Mouse (Mus musculus) fibroblast of lung, adult 2 months (primary cell): ENCODE measurements around the gene Abcc4.

Experiments
- DNase-seq: peaks from one replicate; pipeline ENCODE4 v3.0.0-alpha.2; 2011; ENCODE audit warnings: low read depth

Abcc4 gene

DNA sequence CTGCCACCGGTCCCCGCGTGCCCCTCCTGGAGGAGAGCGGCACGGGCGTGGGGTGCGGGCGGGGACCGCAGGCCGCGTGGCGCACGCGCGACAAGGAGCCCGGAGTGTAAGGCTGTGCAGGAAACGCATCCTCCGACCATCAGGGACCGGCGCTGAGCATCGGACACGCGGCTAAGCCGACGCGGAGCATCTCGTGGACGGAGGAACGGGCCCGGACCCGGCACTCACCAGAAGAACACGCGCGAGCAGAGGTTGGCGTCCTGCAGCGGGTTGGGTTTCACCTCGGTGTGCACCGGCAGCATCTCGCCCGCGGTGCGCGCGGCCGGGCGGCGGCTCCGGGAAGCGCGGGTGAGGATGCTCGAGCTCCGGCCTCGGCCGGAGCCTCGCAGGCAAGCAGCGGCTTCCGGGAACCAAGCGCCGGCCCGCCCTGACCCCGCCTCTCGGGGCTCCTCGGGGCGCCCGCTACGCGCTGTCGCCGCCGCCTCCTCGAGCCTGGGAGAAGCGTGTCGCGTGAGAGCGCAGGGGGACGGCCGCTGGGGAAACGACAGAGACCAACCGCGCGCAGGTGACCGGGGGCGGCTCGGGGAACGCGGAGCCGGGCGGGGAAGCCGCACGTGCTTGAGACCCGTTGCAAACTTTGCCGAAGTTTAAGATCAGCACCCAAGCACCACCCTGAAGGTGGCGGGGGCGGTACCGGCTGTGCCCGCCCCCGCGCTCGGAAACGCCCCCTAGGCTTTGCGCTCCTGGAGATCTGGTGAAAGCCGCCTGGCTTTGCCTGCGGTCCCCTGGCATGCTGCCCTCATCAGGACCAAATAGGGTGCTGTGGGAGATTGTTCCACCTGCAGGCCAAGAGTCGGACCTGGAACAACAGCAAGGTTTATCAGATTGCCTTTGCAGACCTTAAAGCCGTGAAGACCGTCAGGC is at the start of gene Abcc4:
Gene Abcc4, minus strand, starts transcription at position 412 of the 924 bp plus-strand sequence.
- DNase-seq, result no peak

DNA sequence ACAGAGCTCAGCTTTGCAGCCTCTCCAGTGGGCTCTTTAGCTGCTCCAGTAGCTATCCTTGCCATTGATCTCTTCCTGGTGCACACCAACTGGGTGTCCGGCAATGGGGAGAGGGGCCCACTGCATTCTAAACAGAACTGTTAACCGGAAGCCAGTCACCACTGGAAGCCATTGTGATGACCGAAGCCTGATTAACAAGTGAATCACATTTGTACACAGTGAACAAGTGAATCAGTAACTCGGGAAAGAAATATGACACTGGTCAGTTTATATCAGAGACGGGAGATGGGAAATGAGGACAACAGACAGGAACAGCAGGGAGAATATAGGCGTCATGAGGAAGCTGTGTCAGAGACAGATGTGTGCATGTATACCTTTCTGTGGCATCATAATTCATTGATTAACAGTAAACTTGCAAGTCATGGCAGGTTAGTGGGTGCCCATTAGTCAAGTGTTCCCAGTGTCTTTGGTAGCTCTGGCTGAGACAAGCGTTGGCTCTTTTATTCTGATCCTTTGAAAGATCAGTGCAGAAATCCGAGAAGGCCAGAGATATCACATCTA is 45.3 kb upstream of the Abcc4 start:
- no peak for DNase-seq

DNA sequence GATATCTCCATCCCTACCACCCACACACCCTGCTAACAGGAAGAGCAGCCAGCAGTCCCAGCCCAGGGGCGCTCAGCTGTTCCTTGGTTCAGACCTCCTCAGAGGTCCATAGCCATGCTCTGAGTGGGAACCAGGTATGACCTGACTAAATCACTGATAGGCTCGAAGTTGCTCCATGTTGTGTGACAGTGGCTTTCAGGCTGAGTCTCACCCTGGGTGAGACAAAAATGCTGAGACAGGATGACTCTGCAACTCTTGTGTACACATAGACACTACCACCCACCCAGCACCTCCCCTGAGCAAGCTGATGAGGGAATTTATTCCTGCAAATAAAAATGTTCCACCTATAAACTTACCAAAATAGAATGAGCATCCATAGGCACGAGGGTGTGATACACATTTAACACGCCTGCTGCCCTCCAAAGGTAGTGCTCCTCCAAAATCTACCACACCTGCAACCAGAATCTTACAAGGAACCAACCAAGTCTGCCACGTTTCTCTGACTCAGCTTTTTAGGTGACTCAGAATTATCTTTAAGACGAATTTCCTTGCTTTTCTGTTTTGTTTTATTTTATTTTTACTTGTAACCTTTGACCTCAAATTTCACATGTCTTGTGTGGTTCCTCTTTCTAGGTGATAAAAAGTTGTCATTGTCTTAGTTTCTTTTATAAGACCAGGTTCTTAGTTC is 44.6 kb upstream of the Abcc4 start:
- no peak for DNase-seq

DNA sequence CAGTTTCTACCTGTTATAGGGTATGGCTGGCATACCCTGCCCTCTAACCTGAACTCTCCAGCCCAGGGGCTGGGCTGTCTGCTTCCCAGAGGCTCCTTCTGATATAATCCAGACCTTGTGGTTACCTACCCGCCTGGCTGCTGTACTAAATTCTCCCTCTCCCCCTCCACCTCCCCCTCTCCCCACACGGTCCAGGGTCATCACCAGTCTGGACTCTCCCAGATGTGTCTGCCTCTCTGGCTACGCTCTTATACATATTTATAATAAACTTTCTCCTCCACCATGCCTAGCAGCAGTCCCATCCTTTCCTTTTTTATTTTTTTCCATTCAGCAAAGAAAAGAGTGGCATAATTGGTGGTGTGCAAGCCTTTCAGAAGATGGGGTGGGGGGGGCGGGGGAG is 43.7 kb upstream of the Abcc4 start:
- no peak for DNase-seq

DNA sequence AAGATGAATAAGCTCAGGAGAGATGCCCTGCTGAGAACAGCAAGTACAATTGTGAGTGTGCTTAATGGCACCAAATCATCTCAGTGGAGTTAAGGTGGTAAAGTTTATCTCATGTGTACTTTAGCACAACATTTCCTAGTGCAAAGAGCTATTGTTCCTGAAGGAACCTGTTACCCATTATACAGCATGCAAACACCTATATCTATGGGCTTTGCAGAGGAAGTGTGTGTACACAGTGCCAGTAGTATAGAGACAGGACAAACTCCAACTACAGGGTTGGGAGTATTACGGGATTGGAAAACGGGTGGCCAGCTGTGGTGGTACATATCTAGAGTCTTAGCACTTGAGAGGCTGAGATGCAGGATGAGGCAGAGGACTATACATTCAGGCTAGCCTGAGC is 43.0 kb upstream of the Abcc4 start:
- DNase-seq, result no peak

DNA sequence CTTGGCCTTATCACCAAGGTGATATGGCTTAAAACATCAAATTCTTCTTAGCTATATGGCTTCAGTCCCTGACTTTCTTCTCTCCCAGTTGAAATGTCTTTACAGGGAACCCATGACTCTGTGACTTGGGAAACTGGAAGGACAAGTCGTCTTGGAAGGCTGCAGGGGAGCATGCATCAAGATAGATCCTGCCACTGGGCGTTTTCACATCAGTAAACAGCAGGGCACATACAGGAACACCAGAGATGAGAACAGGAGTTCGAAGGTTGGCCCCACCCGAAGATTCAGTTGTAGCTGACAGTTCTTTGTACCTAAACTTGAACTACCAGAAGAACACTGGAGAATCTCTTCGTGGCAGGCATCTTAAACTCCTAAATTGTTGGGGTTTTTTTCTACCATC is 36.8 kb upstream of the Abcc4 start:
- DNase-seq, result no peak

DNA sequence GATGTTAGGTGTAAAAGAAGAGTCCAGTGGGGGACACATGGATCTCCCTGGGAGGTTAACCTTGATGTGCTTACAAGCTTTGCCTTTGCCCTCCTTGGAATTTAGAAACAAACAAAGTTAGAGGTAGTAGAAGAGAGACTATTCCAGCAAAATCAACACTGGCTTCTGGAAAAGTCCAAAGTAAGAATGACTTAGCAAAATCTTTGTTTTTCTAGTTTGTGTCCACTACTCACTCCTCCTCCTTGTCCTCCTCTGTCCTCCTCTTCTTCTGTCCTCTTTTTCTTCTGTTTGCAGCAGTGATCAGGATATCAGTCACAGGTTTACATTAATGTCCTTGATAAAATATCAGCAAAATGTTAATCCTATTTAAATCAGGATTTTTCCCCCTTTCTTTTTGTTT is 35.8 kb upstream of the Abcc4 start:
- DNase-seq, result no peak

DNA sequence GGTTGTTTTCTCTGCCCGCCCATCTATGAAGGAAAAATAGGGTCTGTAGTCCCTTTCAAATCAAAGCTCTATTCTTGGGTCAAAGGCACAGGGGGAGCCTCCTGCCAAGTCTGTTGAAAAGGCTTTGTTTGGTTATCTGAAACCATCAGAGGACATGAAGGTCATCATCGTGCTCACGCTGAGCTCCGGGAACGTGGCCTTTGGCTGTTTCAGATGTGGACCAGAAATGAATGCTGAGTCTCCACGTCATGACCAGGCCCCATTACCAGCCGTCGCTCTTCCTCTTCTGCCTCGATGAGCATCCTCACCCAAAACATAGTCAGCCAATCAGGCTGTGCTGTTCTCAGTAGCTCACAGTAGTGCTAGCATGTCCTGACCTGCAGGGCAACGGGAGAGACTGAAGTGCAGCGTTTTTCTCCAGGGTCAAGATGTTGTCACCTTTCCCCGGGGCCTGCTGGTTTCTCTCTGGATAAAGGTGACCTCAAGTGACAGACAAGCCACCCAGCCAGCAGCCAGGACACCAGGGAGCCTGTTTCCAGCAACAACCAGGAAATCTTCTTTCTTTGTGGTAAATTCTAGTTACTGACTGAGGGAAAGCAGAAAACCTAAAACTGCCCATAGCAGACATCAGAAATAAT is 31.4 kb upstream of the Abcc4 start:
- no peak for DNase-seq

DNA sequence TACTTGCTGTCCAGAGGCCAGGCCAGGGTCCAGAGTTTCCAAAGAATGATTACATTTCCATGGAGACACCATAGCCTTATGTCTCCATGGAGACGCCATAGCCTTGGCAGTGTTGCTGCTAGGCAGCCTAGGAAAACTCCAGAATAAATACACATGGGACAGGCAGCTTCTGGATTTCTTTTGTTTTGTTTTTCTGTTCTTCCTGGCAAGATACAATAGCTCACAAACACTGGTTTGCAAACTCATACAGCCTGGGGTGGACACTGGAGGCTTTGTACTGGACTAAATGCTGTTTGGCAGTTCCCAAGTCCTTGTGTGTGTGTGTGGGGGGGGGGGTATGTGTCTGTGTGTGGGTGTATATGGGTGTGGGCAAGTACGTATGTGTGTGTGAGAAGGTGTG is 29.1 kb upstream of the Abcc4 start:
- no peak for DNase-seq

DNA sequence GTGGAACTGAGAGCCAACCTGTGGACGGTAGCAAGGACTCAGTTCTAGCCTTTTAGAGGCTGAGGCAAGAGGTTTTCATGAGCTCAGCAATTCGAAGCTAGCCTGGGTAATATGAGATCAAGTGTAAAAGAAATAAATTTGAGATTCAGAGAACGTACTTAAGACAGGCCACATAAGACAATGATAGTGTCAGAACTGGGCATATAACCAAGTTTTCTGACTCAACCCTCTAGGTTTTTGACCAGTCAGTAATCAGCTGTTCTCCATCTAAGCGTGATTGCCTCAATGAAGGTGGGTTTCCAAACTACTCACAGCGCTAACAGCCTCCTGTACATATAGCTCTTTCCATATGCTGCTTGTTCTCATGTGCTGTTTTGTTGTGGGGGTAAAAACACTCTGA is 27.1 kb upstream of the Abcc4 start:
- no peak for DNase-seq

DNA sequence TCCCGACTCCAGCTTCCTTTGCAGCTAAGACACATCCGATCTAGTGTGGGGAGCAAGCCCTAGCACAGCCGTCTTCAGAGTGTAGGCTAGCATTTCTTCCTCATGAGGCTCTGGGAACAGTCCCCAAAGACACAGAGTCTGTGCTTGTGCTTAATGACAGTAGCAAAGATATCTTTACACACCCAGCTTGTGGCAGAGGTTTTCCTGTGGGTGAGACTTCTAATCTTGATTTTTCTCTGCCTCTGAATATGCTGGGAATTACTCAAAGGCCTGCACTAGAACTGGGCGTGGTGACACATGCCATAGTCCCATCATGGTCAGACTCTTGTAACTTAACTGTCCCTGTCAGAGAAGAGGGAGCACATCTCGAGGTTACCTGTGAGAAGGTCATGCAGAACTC is 24.6 kb upstream of the Abcc4 start:
- no peak for DNase-seq

DNA sequence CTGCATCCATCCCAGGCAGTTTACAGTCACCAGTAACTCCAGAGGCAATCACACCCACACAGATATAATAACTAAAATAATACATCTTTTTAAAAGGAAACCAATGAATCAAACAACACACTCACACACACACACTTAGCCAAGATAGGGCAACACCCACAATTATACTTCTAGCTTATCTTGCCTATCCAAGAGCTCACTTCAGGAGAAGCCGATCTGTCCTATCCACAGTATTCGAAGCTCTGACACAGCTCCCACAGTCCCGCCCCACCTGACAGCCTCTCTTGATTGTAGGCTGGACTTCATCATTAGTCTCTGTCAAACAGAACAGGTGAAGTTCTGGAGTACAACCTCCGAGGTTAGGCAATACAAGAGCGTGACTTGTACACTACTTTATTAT is 19.4 kb upstream of the Abcc4 start:
- no peak for DNase-seq

DNA sequence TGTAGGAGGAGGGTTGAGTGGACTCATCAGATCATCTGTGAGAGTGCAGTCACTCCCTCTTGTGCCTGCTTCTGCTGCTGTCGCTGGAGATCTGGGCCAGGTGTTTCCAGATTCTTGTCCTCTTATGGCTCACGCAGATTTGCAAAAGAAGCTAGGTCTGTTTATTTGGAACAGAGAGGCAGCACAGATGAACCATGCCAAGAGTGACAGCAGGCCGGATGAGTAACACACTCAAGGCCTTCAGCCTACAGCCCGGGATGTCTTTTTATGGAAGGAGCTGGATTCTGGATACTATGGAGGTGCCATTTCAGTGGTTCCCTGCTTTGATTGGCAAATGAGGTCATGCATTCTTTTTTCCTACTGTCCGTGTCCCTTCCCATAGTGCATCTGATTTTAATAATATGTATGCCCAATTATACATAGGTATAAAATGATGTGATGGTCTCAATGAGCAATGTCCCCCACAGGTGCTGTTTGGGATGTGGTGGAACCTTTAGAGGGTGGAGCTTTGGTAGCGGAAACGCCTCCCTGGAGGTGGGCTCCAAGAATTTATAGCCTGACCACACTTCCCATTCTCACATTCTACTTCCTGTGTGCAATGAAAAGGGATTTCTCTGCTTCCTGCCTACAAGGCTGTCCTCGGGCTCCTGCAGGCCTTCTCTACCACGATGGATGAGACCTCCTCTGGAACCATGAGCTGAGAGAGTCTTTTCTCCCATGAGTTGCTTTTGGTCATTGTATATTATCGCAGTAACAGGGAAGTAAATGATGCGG is 18.1 kb upstream of the Abcc4 start:
- DNase-seq, result no peak

DNA sequence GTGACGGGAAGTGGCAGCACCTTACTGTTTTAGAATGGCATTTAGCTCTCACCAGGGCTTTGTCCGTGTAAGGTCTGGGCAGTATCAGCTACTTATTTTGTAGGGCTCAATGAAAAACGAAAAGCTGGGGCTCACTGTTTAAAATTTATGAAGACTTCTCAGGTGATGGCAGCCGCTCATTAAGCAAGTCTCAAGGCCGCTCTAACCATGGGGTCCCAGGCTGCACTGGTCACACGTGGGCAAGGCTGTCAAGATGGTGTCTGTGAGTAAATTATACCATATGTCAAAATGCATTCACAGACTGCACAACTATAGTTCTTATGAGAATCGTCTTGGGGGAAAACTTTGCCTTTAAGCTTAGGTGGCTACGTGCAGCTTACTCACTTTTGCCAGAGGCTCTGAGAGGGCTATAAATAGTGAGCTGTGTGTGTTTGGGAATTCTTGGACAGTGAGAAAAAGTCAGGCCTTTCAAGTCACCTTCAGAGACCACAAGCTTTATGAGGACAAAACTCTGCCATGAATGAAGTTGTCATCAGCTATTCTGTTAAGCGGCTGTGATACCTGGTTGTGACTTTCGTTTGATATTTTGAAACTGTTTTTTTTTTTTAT is 13.7 kb upstream of the Abcc4 start:
- DNase-seq, result no peak

DNA sequence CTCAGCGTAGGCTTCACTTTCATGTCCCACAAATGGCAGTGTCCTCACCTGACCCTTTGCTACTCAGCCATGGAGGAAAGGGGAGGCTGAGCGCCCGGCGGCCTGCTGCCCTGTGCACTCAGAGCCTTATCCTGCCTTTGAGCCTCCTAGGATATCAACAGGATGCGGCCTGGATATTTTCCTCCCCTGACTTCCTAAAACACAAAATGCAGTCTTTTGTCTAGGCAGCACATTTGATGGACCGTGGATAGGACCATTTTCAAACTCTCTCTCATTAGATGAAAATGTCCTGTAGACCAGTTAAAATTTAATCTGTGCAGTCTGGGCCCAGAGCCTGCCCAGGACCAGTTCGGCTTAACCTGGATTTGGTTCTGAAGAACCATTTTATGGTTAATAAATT is 12.6 kb upstream of the Abcc4 start:
- no peak for DNase-seq

DNA sequence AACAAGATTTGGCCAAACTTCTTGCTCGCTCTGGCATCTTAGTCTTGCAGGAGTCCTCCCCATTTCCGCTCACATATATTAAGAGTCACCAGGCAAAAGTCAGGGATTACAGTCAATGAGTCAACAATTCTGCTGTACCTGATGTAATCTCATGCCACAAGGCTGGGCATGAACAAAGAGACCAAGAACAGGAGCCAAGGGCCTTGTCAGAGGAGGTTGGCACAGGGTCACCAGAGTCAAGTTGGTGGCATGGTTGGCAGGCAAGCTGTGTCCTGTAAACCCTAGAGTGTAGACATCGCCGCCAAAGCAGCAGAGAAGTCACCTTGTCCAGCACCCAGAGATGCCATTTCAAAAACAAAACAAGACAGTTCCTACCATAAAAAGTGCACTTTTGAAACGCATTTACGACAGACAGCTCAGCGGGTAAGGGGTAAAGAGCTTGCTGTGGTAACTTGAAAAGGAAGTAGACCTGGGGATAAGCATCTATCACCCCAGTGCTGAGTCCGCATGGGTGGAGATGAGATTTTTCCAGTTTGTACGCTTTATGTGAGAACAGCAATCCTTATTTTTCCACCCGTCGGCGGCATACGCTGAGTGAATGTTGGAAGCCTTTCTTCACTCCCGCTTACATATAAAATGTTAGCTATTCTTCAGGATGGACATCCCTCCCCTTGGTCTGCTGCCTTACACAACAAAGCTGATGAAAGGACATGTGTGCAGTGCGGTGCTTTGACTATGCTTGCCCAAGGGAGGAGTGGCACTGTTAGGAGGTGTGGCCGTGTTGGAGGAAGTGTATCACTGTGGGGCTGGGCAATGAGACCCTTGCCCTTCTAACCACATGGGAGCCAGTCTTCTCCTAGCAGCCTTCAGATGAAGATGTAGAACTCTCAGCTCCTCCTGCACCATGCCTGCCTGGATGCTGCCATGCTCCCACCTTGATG is 10.6 kb upstream of the Abcc4 start:
- DNase-seq, result no peak

DNA sequence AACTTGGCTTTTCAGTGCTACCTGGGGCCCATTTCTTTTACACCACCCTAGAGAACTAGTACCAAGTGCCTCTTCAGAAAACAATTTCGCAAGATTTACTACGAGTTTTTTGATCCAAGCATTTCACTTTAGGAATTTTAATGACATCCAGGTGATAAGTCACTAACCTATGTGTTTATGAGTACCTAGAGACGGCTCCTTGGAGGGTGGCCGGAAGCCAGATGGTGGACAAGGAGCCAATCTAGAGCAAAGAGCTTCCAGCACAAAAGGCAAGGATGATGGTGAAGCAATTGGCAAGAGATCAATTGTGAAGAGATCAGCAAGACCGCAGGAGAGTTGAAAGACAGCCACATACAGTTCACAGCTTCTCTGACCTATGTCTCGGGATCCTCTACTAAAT is 8.7 kb upstream of the Abcc4 start:
- DNase-seq, result no peak

DNA sequence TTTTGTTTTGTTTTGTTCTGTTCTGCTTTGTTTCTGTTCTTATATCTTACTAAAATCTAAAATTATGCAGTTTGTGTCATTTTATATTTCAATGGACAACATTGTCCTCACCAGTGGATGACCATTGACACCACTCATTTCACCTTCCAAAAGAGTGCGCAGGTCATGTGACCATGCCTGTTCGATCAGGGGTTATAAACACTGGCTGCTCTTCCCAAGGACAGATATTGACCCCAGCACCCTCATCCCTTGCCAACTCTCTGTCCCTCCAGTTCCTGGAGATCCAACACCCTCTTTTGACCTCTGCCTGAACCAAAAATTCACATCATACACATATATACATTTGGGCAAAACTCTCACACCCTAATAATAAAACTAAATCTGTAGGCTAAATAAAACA is 8.3 kb upstream of the Abcc4 start:
- DNase-seq, result no peak

DNA sequence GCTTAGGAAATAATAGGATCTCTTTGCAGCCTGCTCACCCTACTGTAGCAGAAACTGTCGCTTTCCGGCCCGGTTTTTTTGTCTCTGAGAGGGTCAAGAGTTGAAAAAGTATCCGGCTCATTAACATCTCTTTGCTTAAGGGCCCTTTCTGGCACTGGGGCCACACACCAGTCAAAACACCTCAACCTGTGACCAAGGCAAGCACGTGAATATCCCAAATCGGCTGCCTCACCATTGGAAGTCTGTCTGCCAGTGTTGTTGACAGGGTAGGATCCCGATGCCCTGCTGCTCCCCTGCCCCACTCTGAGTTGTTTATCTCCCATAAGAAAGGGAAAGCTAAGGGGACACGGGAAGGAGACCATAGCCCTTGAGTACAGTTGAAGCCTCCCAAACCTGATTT is 7.8 kb upstream of the Abcc4 start:
- no peak for DNase-seq

DNA sequence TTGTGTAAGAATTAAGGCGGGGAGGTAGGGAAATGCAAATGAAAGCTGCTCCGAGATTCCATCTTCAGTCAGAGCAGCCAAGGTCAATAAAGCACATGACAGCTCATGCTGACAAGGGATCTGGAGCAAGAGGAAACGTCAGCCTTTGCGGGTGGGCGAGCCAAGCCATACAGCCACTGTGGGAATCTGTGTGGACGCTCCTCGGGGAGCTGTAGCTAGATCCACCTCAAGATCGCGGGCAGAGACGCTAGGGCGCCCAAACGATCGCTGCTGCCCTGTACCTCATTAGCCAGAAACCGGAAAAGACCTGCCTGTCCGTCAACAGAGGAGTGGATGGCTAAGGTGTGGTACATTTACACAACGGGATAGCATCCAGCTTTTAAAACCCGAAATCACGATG is 7.4 kb upstream of the Abcc4 start:
- DNase-seq, result peak; percentile 48
